Mouse (Mus musculus): ENCODE results near the gene Vnn1. TPM values are rescaled to one million over a fixed set of nuclear protein-coding genes. Genes with fewer than 3 reads are reported as not detected.

The Vnn1 gene
- total RNA-seq, 1 experiment from 2014 or later = not detected

DNA sequence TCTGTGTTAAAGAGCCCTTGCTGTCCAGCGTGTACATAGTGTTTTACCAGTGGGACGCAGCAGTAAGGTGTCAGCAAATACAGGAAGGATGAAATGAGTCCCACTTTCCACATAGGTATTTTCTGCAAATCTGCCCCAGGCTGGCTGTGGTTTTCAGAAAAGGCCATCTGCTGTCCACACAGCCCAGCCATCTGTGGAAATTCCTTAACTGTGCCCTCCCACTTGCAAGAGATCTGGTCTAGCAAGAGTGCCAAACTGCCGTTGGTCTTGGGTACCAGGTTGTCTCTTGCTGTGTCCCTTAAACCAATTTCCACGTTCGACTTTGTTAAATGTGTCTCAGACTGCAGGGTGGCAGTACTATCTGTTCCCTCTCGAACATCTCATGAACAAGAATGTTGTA lies 57.2 kb downstream of the Vnn1 start:
- ATAC-seq (replicated peaks; ENCODE audit: insufficient number of reproducible peaks, low FRiP score, low TSS enrichment, poor library complexity, severe bottlenecking) = no peak

Other genes starting within 250 kb of the Vnn1 start
- gene Rps12, start 107.4 kb upstream of the Vnn1 start, total RNA-seq (2017) = 937 to 1,684 TPM (median 1,621 TPM) in 3 replicates
- gene Slc18b1, start 97.7 kb upstream of the Vnn1 start, total RNA-seq (2017) = not detected in 3 replicates
- gene Vnn3, start 43.2 kb upstream of the Vnn1 start, total RNA-seq (2017) = 8.6 to 16.8 TPM (median 14.7 TPM) in 3 replicates
- not detected in 3 replicates for gene Taar1, start 25.7 kb downstream of the Vnn1 start, total RNA-seq (2017)
- not detected in 3 replicates for gene Taar2, start 43.9 kb downstream of the Vnn1 start, total RNA-seq (2017)
- not detected in 3 replicates for gene Taar3, start 54.9 kb downstream of the Vnn1 start, total RNA-seq (2017)
- gene Taar4, start 65.8 kb downstream of the Vnn1 start, total RNA-seq (2017) = not detected in 3 replicates
- gene Taar5, start 76.0 kb downstream of the Vnn1 start, total RNA-seq (2017) = not detected in 3 replicates
- not detected in 3 replicates for gene Taar6, start 91.0 kb downstream of the Vnn1 start, total RNA-seq (2017)
- not detected in 3 replicates for gene Taar7a, start 98.8 kb downstream of the Vnn1 start, total RNA-seq (2017)
- gene Taar7b, start 105.3 kb downstream of the Vnn1 start, total RNA-seq (2017) = not detected in 3 replicates
- not detected in 3 replicates for gene Taar7d, start 132.5 kb downstream of the Vnn1 start, total RNA-seq (2017)
- not detected in 3 replicates for gene Taar7e, start 142.9 kb downstream of the Vnn1 start, total RNA-seq (2017)
- not detected in 3 replicates for gene Taar7f, start 154.8 kb downstream of the Vnn1 start, total RNA-seq (2017)
- gene Taar8a, start 181.8 kb downstream of the Vnn1 start, total RNA-seq (2017) = not detected in 3 replicates
- not detected in 3 replicates for gene Taar8b, start 197.6 kb downstream of the Vnn1 start, total RNA-seq (2017)
- gene Taar8c, start 207.2 kb downstream of the Vnn1 start, total RNA-seq (2017) = not detected in 3 replicates
- not detected in 3 replicates for gene Taar9, start 214.8 kb downstream of the Vnn1 start, total RNA-seq (2017)

Measured in monocyte, adult 5-6 weeks (primary cell).